Mouse (Mus musculus) gastrocnemius, postnatal 4 days (tissue): ENCODE data around the gene Zfp653. TPM values are rescaled to one million over a fixed set of nuclear protein-coding genes. Genes with fewer than 3 reads are reported as not detected.
"Not testable (repeated sequence)": the region's sequence is repeated elsewhere in the genome, so short reads cannot be mapped to it uniquely, and the experiment has no call there.

Experiments
- DNase-seq, 2 experiments: peaks; one replicate each; pipeline ENCODE4 v3.0.0; 2021 to 2022; ENCODE audit warnings: low spot score in 2 of 2, mixed read lengths in 2 of 2
- long read RNA-seq, 2 experiments: library from polyadenylated mRNA; stranded (forward); transcript quantifications; one replicate each; pipeline ENCODE4 v2.0.0; 2021
- total RNA-seq, 2 experiments: library from RNA; stranded (reverse); gene quantifications; 2 replicates each; pipeline ENCODE4 v1.2.3; 2021

Zfp653 gene
- 1 to 10 TPM; 5.6 to 7.4 TPM for total RNA-seq
- long read RNA-seq, experiment 1, partial matches to known transcripts = 0 of 4 reads
- long read RNA-seq, experiment 1, other reads (novel, unspliced or antisense) = 1 of 4 reads
- long read RNA-seq, experiment 2, partial matches to known transcripts = 0 of 12 reads
- long read RNA-seq, experiment 2, other reads (novel, unspliced or antisense) = 10 of 12 reads

GRCm38 (mm10) chr9:22070791-22071573, at the start of gene Zfp653, which contains the start of gene Gm49318:
Gene Zfp653 (minus strand): TSS chr9:22071376.
Gene Gm49318 (minus strand): TSS chr9:22071259.
- DNase-seq = peak; percentile 95 to 99

- DNase-seq = no peak
Observed at GRCm38 (mm10) chr9:22119543-22119942, 48.4 kb upstream of the Zfp653 start.

GRCm38 (mm10) chr9:22117754-22118456, 46.7 kb upstream of the Zfp653 start:
- peak in 1 of 2 experiments; percentile 47 for DNase-seq

- peak; percentile 75 to 89 for DNase-seq
Observed at GRCm38 (mm10) chr9:22116740-22117426, 45.7 kb upstream of the Zfp653 start, which contains the start of gene Elof1. Gene Elof1 (minus strand): TSS chr9:22117172.

- no peak for DNase-seq
Observed at GRCm38 (mm10) chr9:22116086-22116485, 44.9 kb upstream of the Zfp653 start.

GRCm38 (mm10) chr9:22115635-22116034, 44.5 kb upstream of the Zfp653 start:
- no peak for DNase-seq

- DNase-seq = no peak
Observed at GRCm38 (mm10) chr9:22108194-22108593, 37.0 kb upstream of the Zfp653 start.

- DNase-seq = no peak
Observed at GRCm38 (mm10) chr9:22099922-22100321, 28.7 kb upstream of the Zfp653 start.

- no peak for DNase-seq
Observed at GRCm38 (mm10) chr9:22098993-22099696, 28.0 kb upstream of the Zfp653 start, which contains the start of gene Cnn1. Gene Cnn1 (plus strand): TSS chr9:22099216.

GRCm38 (mm10) chr9:22095854-22096307, 24.7 kb upstream of the Zfp653 start:
- DNase-seq = peak; percentile 66 to 83

- no peak for DNase-seq
Observed at GRCm38 (mm10) chr9:22092746-22093145, 21.6 kb upstream of the Zfp653 start.

GRCm38 (mm10) chr9:22089986-22090385, 18.8 kb upstream of the Zfp653 start:
- no peak for DNase-seq

- no peak for DNase-seq
Observed at GRCm38 (mm10) chr9:22089281-22089680, 18.1 kb upstream of the Zfp653 start.

GRCm38 (mm10) chr9:22087034-22087618, 15.9 kb upstream of the Zfp653 start:
- no peak for DNase-seq

- no peak for DNase-seq
Observed at GRCm38 (mm10) chr9:22086012-22086411, 14.8 kb upstream of the Zfp653 start.

GRCm38 (mm10) chr9:22085022-22085834, 14.1 kb upstream of the Zfp653 start, which contains the start of gene Ecsit:
Gene Ecsit (minus strand): TSS chr9:22085438.
- DNase-seq = peak; percentile 64 to 90

GRCm38 (mm10) chr9:22084667-22085021, 13.5 kb upstream of the Zfp653 start:
- no peak for DNase-seq

GRCm38 (mm10) chr9:22076223-22076622, 5.0 kb upstream of the Zfp653 start:
- no peak for DNase-seq

GRCm38 (mm10) chr9:22075778-22076177, 4.6 kb upstream of the Zfp653 start:
- not testable (repeated sequence) for DNase-seq
